Mouse (Mus musculus) gonadal fat pad, adult 2 months (tissue): ENCODE data around the gene Cct5. TPM values are rescaled to one million over a fixed set of nuclear protein-coding genes. Genes with fewer than 3 reads are reported as not detected.
A peak's percentile ranks its signal among the peaks of the same experiment; 100 is the strongest.
"Not testable (repeated sequence)": the region's sequence is repeated elsewhere in the genome, so short reads cannot be mapped to it uniquely, and the experiment has no call there.

ENCODE experiments used
- DNase-seq: peaks from one replicate; pipeline ENCODE4 v3.0.0-alpha.2; 2012; ENCODE audit warnings: low read depth
- polyA plus RNA-seq: library from polyadenylated mRNA; depleted of rRNA; stranded (reverse); fragments of >200 nt; gene quantifications from 2 replicates; pipeline ENCODE4 v1.2.3, GENCODE M21; 2012

Gene Cct5
- polyA plus RNA-seq, 1 experiment, result 106 TPM

GRCm38 (mm10) chr15:31599834-31600233 lies 1.8 kb downstream of the Cct5 start:
- no peak for DNase-seq

GRCm38 (mm10) chr15:31595651-31596050 lies 6.0 kb downstream of the Cct5 start:
- no peak for DNase-seq

- DNase-seq, result no peak
Measured at GRCm38 (mm10) chr15:31594260-31594659, 7.3 kb downstream of the Cct5 start.

GRCm38 (mm10) chr15:31592531-31592930 lies 9.1 kb downstream of the Cct5 start:
- no peak for DNase-seq

GRCm38 (mm10) chr15:31590176-31590575 lies 11.4 kb downstream of the Cct5 start:
- no peak for DNase-seq

- DNase-seq, result no peak
Measured at GRCm38 (mm10) chr15:31588989-31589640, 12.5 kb downstream of the Cct5 start.

- DNase-seq, result no peak
Measured at GRCm38 (mm10) chr15:31587789-31588188, 13.8 kb downstream of the Cct5 start.

- DNase-seq, result no peak
Measured at GRCm38 (mm10) chr15:31586519-31586918, 15.1 kb downstream of the Cct5 start.

GRCm38 (mm10) chr15:31586088-31586487 lies 15.5 kb downstream of the Cct5 start:
- no peak for DNase-seq

- DNase-seq, result no peak
Measured at GRCm38 (mm10) chr15:31585238-31585637, 16.4 kb downstream of the Cct5 start.

GRCm38 (mm10) chr15:31583304-31584085 lies 18.1 kb downstream of the Cct5 start:
- no peak for DNase-seq

- DNase-seq, result not testable (repeated sequence)
Measured at GRCm38 (mm10) chr15:31581086-31581485, 20.5 kb downstream of the Cct5 start.

- no peak for DNase-seq
Measured at GRCm38 (mm10) chr15:31576076-31576475, 25.5 kb downstream of the Cct5 start.

- no peak for DNase-seq
Measured at GRCm38 (mm10) chr15:31573692-31574091, 27.9 kb downstream of the Cct5 start.

GRCm38 (mm10) chr15:31573287-31573686 lies 28.3 kb downstream of the Cct5 start:
- DNase-seq, result no peak

GRCm38 (mm10) chr15:31571906-31572722 lies 29.5 kb downstream of the Cct5 start:
- DNase-seq, result peak; percentile 63

- DNase-seq, result peak; percentile 57
Measured at GRCm38 (mm10) chr15:31570959-31571358, 30.6 kb downstream of the Cct5 start.

- peak; percentile 91 for DNase-seq
Measured at GRCm38 (mm10) chr15:31569325-31570022, 32.1 kb downstream of the Cct5 start.

- DNase-seq, result no peak
Measured at GRCm38 (mm10) chr15:31568581-31568996, 33.0 kb downstream of the Cct5 start.

- DNase-seq, result no peak
Measured at GRCm38 (mm10) chr15:31567431-31567830, 34.2 kb downstream of the Cct5 start.

- no peak for DNase-seq
Measured at GRCm38 (mm10) chr15:31565786-31566185, 35.8 kb downstream of the Cct5 start.

- DNase-seq, result no peak
Measured at GRCm38 (mm10) chr15:31565184-31565583, 36.4 kb downstream of the Cct5 start, which contains the start of gene Cmbl. Gene Cmbl, plus strand, starts transcription at chr15:31565389.
